Comparison of ENCODE assay signal across 8 mouse cellular contexts in the genomic region with DNA sequence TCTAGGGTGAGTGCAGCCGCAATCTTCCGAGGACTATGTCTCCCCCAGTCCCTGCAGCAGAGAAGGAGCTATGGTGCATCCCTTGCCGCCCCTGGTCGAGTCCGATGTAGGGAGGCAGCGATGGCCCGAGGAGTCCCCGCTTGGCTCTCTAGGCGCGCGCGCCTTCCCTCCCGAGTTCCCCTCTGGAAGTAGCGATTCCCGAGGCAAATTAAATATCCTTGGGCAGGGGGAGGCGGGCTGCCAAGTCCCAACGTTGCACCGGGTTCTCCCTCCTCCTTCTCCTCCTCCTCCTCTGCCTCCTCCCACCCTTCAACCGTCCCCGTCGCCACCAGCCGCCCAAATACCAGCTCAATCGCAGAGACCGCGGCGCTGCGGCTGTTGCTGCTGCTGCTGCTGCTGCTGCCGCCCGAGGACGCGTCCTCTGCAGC. TPM values are rescaled to one million over a fixed set of nuclear protein-coding genes. Genes with fewer than 3 reads are reported as not detected.
DNase-seq lines count a peak whose midpoint lies in the region; ATAC-seq lines count a peak whose summit lies in the region.

No protein-coding gene starts in this region.

- DNase-seq in 3T3-L1 (ENCODE audit: low read depth, low spot score) (peak; percentile 91), adipocyte (ENCODE audit: low spot score) (peak; percentile 91)
- DNase-seq in embryonic facial prominence, embryonic 14.5 days (ENCODE audit: low spot score), result peak; percentile 93
- peak; percentile 82 for DNase-seq in urinary bladder, postnatal 14 days (ENCODE audit: low spot score)

- no peaks in the 10 kb centered on the region for H3K9me3 ChIP-seq in embryonic facial prominence, embryonic 14.5 days (ENCODE audit: control insufficient read depth, low read length)
- H3K9me3 ChIP-seq in heart, embryonic 12.5 days (replicated peaks), result no peaks in the 10 kb centered on the region
- no peaks in the 10 kb centered on the region for H3K9me3 ChIP-seq in kidney, embryonic 16.5 days (ENCODE audit: low read length)
- no peaks in the 10 kb centered on the region for H3K9me3 ChIP-seq in liver, embryonic 12.5 days (replicated peaks)
- no peaks in the 10 kb centered on the region for H3K9me3 ChIP-seq in neural tube, embryonic 14.5 days (ENCODE audit: control insufficient read depth, low read length)

- peak overlapping the region; percentile 84 for H3K9ac ChIP-seq in embryonic facial prominence, embryonic 14.5 days (ENCODE audit: low read depth, low read length)
- peak overlapping the region; percentile 80 for H3K9ac ChIP-seq in heart, embryonic 12.5 days
- peak overlapping the region; percentile 86 for H3K9ac ChIP-seq in kidney, embryonic 16.5 days (replicated peaks; ENCODE audit: low read length)
- H3K9ac ChIP-seq in liver, embryonic 12.5 days, result peak overlapping the region; percentile 53
- peak overlapping the region; percentile 85 for H3K9ac ChIP-seq in neural tube, embryonic 14.5 days (replicated peaks; ENCODE audit: low read depth, low read length)

- no peaks in the 10 kb centered on the region; the same call in 1 of the 2 replicates for H3K27me3 ChIP-seq in embryonic facial prominence, embryonic 14.5 days (replicated peaks; ENCODE audit: control insufficient read depth, insufficient read depth, low read length)
- peaks cover 13% of the 10 kb centered on the region for H3K27me3 ChIP-seq in heart, embryonic 12.5 days (replicated peaks)
- H3K27me3 ChIP-seq in kidney, embryonic 16.5 days (ENCODE audit: insufficient read depth, low read length), result peaks cover 5% of the 10 kb centered on the region; the same call in 1 of the 2 replicates
- H3K27me3 ChIP-seq in liver, embryonic 12.5 days (replicated peaks), result peaks cover 85% of the 10 kb centered on the region
- H3K27me3 ChIP-seq in neural tube, embryonic 14.5 days (ENCODE audit: control insufficient read depth, insufficient read depth, low read length), result no peaks in the 10 kb centered on the region

- peak; percentile 62 for ATAC-seq in embryonic facial prominence, embryonic 14.5 days (ENCODE audit: low read depth)
- ATAC-seq in heart, embryonic 12.5 days (ENCODE audit: insufficient number of reproducible peaks, low FRiP score), result peak; percentile 55
- ATAC-seq in kidney, embryonic 16.5 days (ENCODE audit: low FRiP score, low TSS enrichment), result peak; percentile 52
- ATAC-seq in liver, embryonic 12.5 days, result peak; percentile 6
- peak; percentile 50 for ATAC-seq in neural tube, embryonic 14.5 days (ENCODE audit: low read depth)

- peaks cover 31% of the 10 kb centered on the region for H3K4me1 ChIP-seq in embryonic facial prominence, embryonic 14.5 days (ENCODE audit: control insufficient read depth, insufficient read depth, low read length)
- peaks cover 27% of the 10 kb centered on the region for H3K4me1 ChIP-seq in heart, embryonic 12.5 days (replicated peaks)
- peaks cover 40% of the 10 kb centered on the region for H3K4me1 ChIP-seq in kidney, embryonic 16.5 days (ENCODE audit: insufficient read depth, low read length)
- H3K4me1 ChIP-seq in liver, embryonic 12.5 days, result peaks cover 9% of the 10 kb centered on the region; the same call in 1 of the 2 replicates
- H3K4me1 ChIP-seq in neural tube, embryonic 14.5 days (ENCODE audit: control insufficient read depth, insufficient read depth, low read length), result peaks cover 37% of the 10 kb centered on the region

- H3K27ac ChIP-seq in embryonic facial prominence, embryonic 14.5 days (replicated peaks; ENCODE audit: low read depth, low read length), result peak overlapping the region; percentile 95
- H3K27ac ChIP-seq in heart, embryonic 12.5 days (ENCODE audit: poor library complexity, severe bottlenecking), result peak overlapping the region; percentile 96
- H3K27ac ChIP-seq in kidney, embryonic 16.5 days (ENCODE audit: low read length), result peak overlapping the region; percentile 96
- peak overlapping the region; percentile 52 for H3K27ac ChIP-seq in liver, embryonic 12.5 days
- H3K27ac ChIP-seq in neural tube, embryonic 14.5 days (ENCODE audit: low read depth, low read length), result peak overlapping the region; percentile 96

- WGBS in embryonic facial prominence, embryonic 14.5 days, result 0% methylated on average over 29 of the region's 31 CpGs
- WGBS in heart, embryonic 12.5 days, result 0% methylated on average over 31 of the region's 31 CpGs
- 0% methylated on average over 30 of the region's 31 CpGs for WGBS in kidney, embryonic 16.5 days
- WGBS in liver, embryonic 12.5 days (ENCODE audit: insufficient replicate concordance), result under 1% methylated on average over 31 of the region's 31 CpGs
- under 1% methylated on average over 31 of the region's 31 CpGs for WGBS in neural tube, embryonic 14.5 days

- peak overlapping the region; percentile 83 for H3K4me3 ChIP-seq in embryonic facial prominence, embryonic 14.5 days (ENCODE audit: low read depth, low read length)
- peak overlapping the region; percentile 79 for H3K4me3 ChIP-seq in heart, embryonic 12.5 days
- peak overlapping the region; percentile 78 for H3K4me3 ChIP-seq in kidney, embryonic 16.5 days (ENCODE audit: low read length)
- peak overlapping the region; percentile 57 for H3K4me3 ChIP-seq in liver, embryonic 12.5 days
- peak overlapping the region; percentile 72 for H3K4me3 ChIP-seq in neural tube, embryonic 14.5 days (ENCODE audit: low read depth, low read length)

- peak overlapping the region; percentile 57 for H3K4me2 ChIP-seq in embryonic facial prominence, embryonic 14.5 days (ENCODE audit: low read depth, low read length)
- peak overlapping the region; percentile 84 for H3K4me2 ChIP-seq in heart, embryonic 12.5 days
- H3K4me2 ChIP-seq in kidney, embryonic 16.5 days (replicated peaks; ENCODE audit: low read depth, low read length), result peak overlapping the region; percentile 94
- peak overlapping the region; percentile 72 for H3K4me2 ChIP-seq in liver, embryonic 12.5 days
- peak overlapping the region; percentile 84 for H3K4me2 ChIP-seq in neural tube, embryonic 14.5 days (ENCODE audit: low read depth, low read length)

- peaks cover 21% of the 10 kb centered on the region; the same call in 1 of the 2 replicates for H3K36me3 ChIP-seq in embryonic facial prominence, embryonic 14.5 days (ENCODE audit: control insufficient read depth, insufficient read depth, low read length)
- peaks cover 23% of the 10 kb centered on the region for H3K36me3 ChIP-seq in heart, embryonic 12.5 days
- H3K36me3 ChIP-seq in kidney, embryonic 16.5 days (ENCODE audit: insufficient read depth, low read length), result peaks cover 16% of the 10 kb centered on the region
- H3K36me3 ChIP-seq in liver, embryonic 12.5 days, result peaks cover 16% of the 10 kb centered on the region
- H3K36me3 ChIP-seq in neural tube, embryonic 14.5 days (ENCODE audit: control insufficient read depth, insufficient read depth, low read length), result no peaks in the 10 kb centered on the region; the same call in 1 of the 2 replicates

RNA-seq across cellular contexts. Expression of gene Irs1, which starts 0.5 kb away (rescaled TPM):
- polyA plus RNA-seq in embryonic facial prominence, embryonic 14.5 days (2014; fragmentation: Nextera tagmentation; extraction: Ambion mirVana), result 14.8 and 16.1 TPM in 2 replicates
- 17.5 and 18.7 TPM in 2 replicates for polyA plus RNA-seq in heart, embryonic 12.5 days (2016; fragmentation: Nextera tagmentation; extraction: Ambion mirVana)
- polyA plus RNA-seq in kidney, embryonic 16.5 days (2015; fragmentation: Nextera tagmentation; extraction: Ambion mirVana), result 4.2 and 4.3 TPM in 2 replicates
- 1.8 and 1.9 TPM in 2 replicates for polyA plus RNA-seq in liver, embryonic 12.5 days (2016; fragmentation: Nextera tagmentation; extraction: Ambion mirVana)
- polyA plus RNA-seq in neural tube, embryonic 14.5 days (2014; fragmentation: Nextera tagmentation; extraction: Ambion mirVana), result 9.4 and 11.4 TPM in 2 replicates

RNA-seq across cellular contexts. Expression of gene Rhbdd1, which starts 25.5 kb away (rescaled TPM):
- 6.7 and 6.8 TPM in 2 replicates for polyA plus RNA-seq in embryonic facial prominence, embryonic 14.5 days (2014; fragmentation: Nextera tagmentation; extraction: Ambion mirVana)
- polyA plus RNA-seq in heart, embryonic 12.5 days (2016; fragmentation: Nextera tagmentation; extraction: Ambion mirVana), result 11.5 and 11.9 TPM in 2 replicates
- polyA plus RNA-seq in kidney, embryonic 16.5 days (2015; fragmentation: Nextera tagmentation; extraction: Ambion mirVana), result 11.2 and 11.8 TPM in 2 replicates
- 11.8 and 13.3 TPM in 2 replicates for polyA plus RNA-seq in liver, embryonic 12.5 days (2016; fragmentation: Nextera tagmentation; extraction: Ambion mirVana)
- polyA plus RNA-seq in neural tube, embryonic 14.5 days (2014; fragmentation: Nextera tagmentation; extraction: Ambion mirVana), result 2.7 and 3.2 TPM in 2 replicates

RNA-seq across cellular contexts. Expression of gene Gm9747, which starts 57.8 kb away (rescaled TPM):
- polyA plus RNA-seq in embryonic facial prominence, embryonic 14.5 days (2014; fragmentation: Nextera tagmentation; extraction: Ambion mirVana), result 53.6 and 55.0 TPM in 2 replicates
- 40.0 and 42.3 TPM in 2 replicates for polyA plus RNA-seq in heart, embryonic 12.5 days (2016; fragmentation: Nextera tagmentation; extraction: Ambion mirVana)
- polyA plus RNA-seq in kidney, embryonic 16.5 days (2015; fragmentation: Nextera tagmentation; extraction: Ambion mirVana), result 13.1 and 15.0 TPM in 2 replicates
- polyA plus RNA-seq in liver, embryonic 12.5 days (2016; fragmentation: Nextera tagmentation; extraction: Ambion mirVana), result 4.0 and 4.5 TPM in 2 replicates
- polyA plus RNA-seq in neural tube, embryonic 14.5 days (2014; fragmentation: Nextera tagmentation; extraction: Ambion mirVana), result 33.9 and 35.4 TPM in 2 replicates

Comparison
In these comparisons a context has a peak if more than half of its experiments do, and no peak if none do; other contexts are left out.
1. Peak in every context shown above with its lines: DNase-seq, ATAC-seq, H3K4me3 ChIP-seq and H3K27ac ChIP-seq.
2. ATAC-seq: peak in every context shown above with its lines; median percentile 62 in embryonic facial prominence, embryonic 14.5 days; 55 in heart, embryonic 12.5 days; 52 in kidney, embryonic 16.5 days; 50 in neural tube, embryonic 14.5 days; 6 in liver, embryonic 12.5 days.